Comparison of ENCODE assay signal across 16 mouse cellular contexts in genomic region chr14:58938601-58938970, GRCm38 (mm10).
DNase-seq lines count a peak whose midpoint lies in the region; ATAC-seq lines count a peak whose summit lies in the region.
"Had no signal": no experiment of that assay in that cellular context is flagged by ENCODE, and none has a peak within 500 bp of the region (broad histone marks: within the 10 kb centered on the region; RNA-seq: fewer than 3 reads in every experiment).

No protein-coding gene starts in this region.

- H3K27me3 ChIP-seq in hindbrain, embryonic 10.5 days (ENCODE audit: insufficient read depth, poor library complexity, severe bottlenecking), result no peaks in the 10 kb centered on the region
- 0 out of 2 replicates have a peak, but pooled peaks cover 5% of the 10 kb centered on the region for H3K27me3 ChIP-seq in hindbrain, embryonic 12.5 days
- H3K27me3 ChIP-seq: CH12.LX; embryonic facial prominence, embryonic 13.5 days; hindbrain, embryonic 15.5 days had no signal

- peak overlapping the region; percentile 76; the same call in 1 of the 2 replicates for H3K27ac ChIP-seq in hindbrain, embryonic 10.5 days
- no peak overlapping the region for H3K27ac ChIP-seq in hindbrain, embryonic 12.5 days
- H3K27ac ChIP-seq: embryonic facial prominence, embryonic 13.5 days; heart, embryonic 10.5 days; hindbrain, embryonic 15.5 days; kidney, postnatal 0 days; stomach, postnatal 0 days had no signal

- no peak overlapping the region for H3K9ac ChIP-seq in hindbrain, embryonic 12.5 days
- H3K9ac ChIP-seq: embryonic facial prominence, embryonic 13.5 days; hindbrain, embryonic 15.5 days had no signal

- 46% methylated on average over 5 of the region's 5 CpGs for WGBS in hindbrain, embryonic 10.5 days
- 42% methylated on average over 5 of the region's 5 CpGs for WGBS in hindbrain, embryonic 12.5 days

- no peaks in the 10 kb centered on the region for H3K9me3 ChIP-seq in hindbrain, embryonic 10.5 days
- no peaks in the 10 kb centered on the region for H3K9me3 ChIP-seq in hindbrain, embryonic 12.5 days (replicated peaks)
- H3K9me3 ChIP-seq: embryonic facial prominence, embryonic 13.5 days; heart, embryonic 10.5 days; hindbrain, embryonic 15.5 days had no signal

- H3K4me2 ChIP-seq in hindbrain, embryonic 12.5 days (replicated peaks), result no peak overlapping the region
- H3K4me2 ChIP-seq: embryonic facial prominence, embryonic 13.5 days had no signal

- no peak for ATAC-seq in hindbrain, embryonic 12.5 days (ENCODE audit: low FRiP score)
- ATAC-seq: intestine, postnatal 0 days had no signal

- H3K36me3 ChIP-seq in hindbrain, embryonic 10.5 days, result no peaks in the 10 kb centered on the region
- H3K36me3 ChIP-seq in hindbrain, embryonic 12.5 days, result no peaks in the 10 kb centered on the region
- H3K36me3 ChIP-seq: embryonic facial prominence, embryonic 13.5 days; heart, embryonic 10.5 days; hindbrain, embryonic 15.5 days had no signal

- H3K4me1 ChIP-seq in hindbrain, embryonic 10.5 days (replicated peaks), result peaks cover 38% of the 10 kb centered on the region
- H3K4me1 ChIP-seq in hindbrain, embryonic 12.5 days, result peaks cover 16% of the 10 kb centered on the region
- H3K4me1 ChIP-seq: heart, embryonic 10.5 days had no signal

- H3K4me3 ChIP-seq in hindbrain, embryonic 10.5 days, result no peak overlapping the region
- H3K4me3 ChIP-seq in hindbrain, embryonic 12.5 days, result no peak overlapping the region
- H3K4me3 ChIP-seq: embryonic facial prominence, embryonic 13.5 days; heart, embryonic 10.5 days; hindbrain, embryonic 15.5 days had no signal

- DNase-seq in cerebellum, postnatal 10 days, result peak; percentile 64 to 66
- no peak for DNase-seq in cerebellum, adult 9-11 months
- DNase-seq in hindbrain, embryonic 10.5 days (ENCODE audit: low spot score), result no peak
- peak; percentile 50 for DNase-seq in ES-CJ7 (ENCODE audit: low read depth, low spot score)
- peak; percentile 17 for DNase-seq in brain, adult 2 months (ENCODE audit: low read depth, low spot score)
- DNase-seq in ovary, postnatal 14 days (ENCODE audit: low spot score), result no peak
- DNase-seq: liver; right cerebral cortex, postnatal 4 days had no signal

Comparison
In these comparisons a context has a peak if more than half of its experiments do, and no peak if none do; other contexts are left out.
1. DNase-seq: peak in cerebellum, postnatal 10 days (2 of 2), ES-CJ7 (single experiment) and brain, adult 2 months (single experiment); none in cerebellum, adult 9-11 months (single experiment), hindbrain, embryonic 10.5 days (single experiment) and ovary, postnatal 14 days (single experiment).